Mouse (Mus musculus): Measurements from ENCODE around the gene Ttc23.

GRCm38 (mm10) chr7:67716925-67717324, 69.7 kb downstream of the Ttc23 start:
- no peak for TF ChIP-seq MAFK (IDR thresholded peaks at IDR 0.05; ENCODE audit: borderline replicate concordance, low read depth, low read length)
- TF ChIP-seq UBTF (IDR thresholded peaks at IDR 0.05; ENCODE audit: borderline replicate concordance, insufficient read depth, low read depth, low read length): no peak
- TF ChIP-seq GATA1 (IDR thresholded peaks at IDR 0.05; ENCODE audit: low read depth, low read length): no peak
- no peak for TF ChIP-seq ZMIZ1 (IDR thresholded peaks at IDR 0.05; ENCODE audit: low read depth, low read length)
- no peak for TF ChIP-seq MXI1 (IDR thresholded peaks at IDR 0.05; ENCODE audit: low read depth, low read length)
- TF ChIP-seq RAD21 (IDR thresholded peaks at IDR 0.05; ENCODE audit: low read depth, low read length): no peak
- no peak for TF ChIP-seq ZC3H11A (IDR thresholded peaks at IDR 0.05; ENCODE audit: low read depth, low read length)
- no peak for TF ChIP-seq MAX (IDR thresholded peaks at IDR 0.05; ENCODE audit: low read length)
- no peak for TF ChIP-seq SMC3 (IDR thresholded peaks at IDR 0.05; ENCODE audit: low read depth, low read length)
